Mouse (Mus musculus) limb, embryonic 15.5 days (tissue): ENCODE measurements around the gene Olfr541. TPM values are rescaled to one million over a fixed set of nuclear protein-coding genes. Genes with fewer than 3 reads are reported as not detected.

ENCODE experiments used
- ATAC-seq: fragments of 200-750 bp; cut with Nextera tagmentation; 2 replicates; pipeline ENCODE4 v1.8.0; 2017; ENCODE audit warnings: low read depth, moderate TSS enrichment; ENCODE audit not compliant: insufficient number of reproducible peaks, low FRiP score, low TSS enrichment
- H3K27ac ChIP-seq: fragments of 300-500 bp; sonication (generic); 2 replicates; pipeline ENCODE4 v1.5.1; 2015; ENCODE audit warnings: moderate library complexity, mild to moderate bottlenecking, inconsistent platforms
- H3K27me3 ChIP-seq: fragments of 300-500 bp; sonication (generic); 2 replicates; pipeline ENCODE4 v1.6.1; 2015; ENCODE audit warnings: inconsistent platforms
- H3K36me3 ChIP-seq: fragments of 300-500 bp; sonication (generic); 2 replicates; pipeline ENCODE4 v1.6.1; 2015; ENCODE audit warnings: inconsistent platforms
- H3K4me1 ChIP-seq: fragments of 300-500 bp; sonication (generic); 2 replicates; pipeline ENCODE4 v1.6.1; 2015; ENCODE audit warnings: inconsistent platforms
- H3K4me2 ChIP-seq: fragments of 300-500 bp; sonication (generic); 2 replicates; pipeline ENCODE4 v1.6.1; 2015; ENCODE audit warnings: mild to moderate bottlenecking, inconsistent platforms
- H3K4me3 ChIP-seq: fragments of 300-500 bp; sonication (generic); 2 replicates; pipeline ENCODE4 v1.5.1; 2015; ENCODE audit warnings: mild to moderate bottlenecking, inconsistent platforms
- H3K9ac ChIP-seq: fragments of 300-500 bp; sonication (generic); 2 replicates; pipeline ENCODE4 v1.6.1; 2015; ENCODE audit warnings: inconsistent platforms
- H3K9me3 ChIP-seq: fragments of 300-500 bp; sonication (generic); 2 replicates; pipeline ENCODE4 v1.6.1; 2016; ENCODE audit warnings: inconsistent platforms
- WGBS: fragments of 180-500 bp; shearing (Covaris S2); methylation state at CpG from one replicate; pipeline ENCODE4 v1.1.7; 2015; 5-methylcytosine and 5-hydroxymethylcytosine counted together
- polyA plus RNA-seq: library from polyadenylated mRNA; unstranded; fragments of >200 nt; fragmentation: Nextera tagmentation; extraction: Ambion mirVana; gene quantifications from 2 replicates; pipeline ENCODE4 v1.2.1, GENCODE M21; 2015

Olfr541 gene
- polyA plus RNA-seq, 1 experiment from 2014 or later: not detected

DNA sequence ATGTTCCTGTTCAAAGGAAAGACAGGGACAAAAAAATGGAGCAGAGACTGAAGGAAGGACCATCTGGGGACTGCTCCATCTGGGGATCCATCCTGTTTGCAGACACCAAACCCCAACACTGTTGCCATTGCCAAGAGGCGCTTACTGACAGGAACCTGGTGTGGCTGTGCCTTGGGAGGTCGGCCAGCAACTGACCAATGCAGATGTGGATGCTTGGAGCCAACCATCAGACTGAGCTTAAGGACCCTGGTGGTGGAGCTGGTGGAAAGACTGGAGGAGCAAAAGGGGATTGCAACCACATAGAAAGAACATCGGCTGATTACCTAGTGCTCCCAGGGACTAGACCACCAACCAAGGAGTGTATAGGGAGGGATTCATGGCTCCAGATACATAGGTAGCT is 50.3 kb downstream of the Olfr541 start:
- ATAC-seq: no peak
- H3K4me2 ChIP-seq: no peak overlapping the region
- 76% methylated on average over 3 of the region's 3 CpGs for WGBS

DNA sequence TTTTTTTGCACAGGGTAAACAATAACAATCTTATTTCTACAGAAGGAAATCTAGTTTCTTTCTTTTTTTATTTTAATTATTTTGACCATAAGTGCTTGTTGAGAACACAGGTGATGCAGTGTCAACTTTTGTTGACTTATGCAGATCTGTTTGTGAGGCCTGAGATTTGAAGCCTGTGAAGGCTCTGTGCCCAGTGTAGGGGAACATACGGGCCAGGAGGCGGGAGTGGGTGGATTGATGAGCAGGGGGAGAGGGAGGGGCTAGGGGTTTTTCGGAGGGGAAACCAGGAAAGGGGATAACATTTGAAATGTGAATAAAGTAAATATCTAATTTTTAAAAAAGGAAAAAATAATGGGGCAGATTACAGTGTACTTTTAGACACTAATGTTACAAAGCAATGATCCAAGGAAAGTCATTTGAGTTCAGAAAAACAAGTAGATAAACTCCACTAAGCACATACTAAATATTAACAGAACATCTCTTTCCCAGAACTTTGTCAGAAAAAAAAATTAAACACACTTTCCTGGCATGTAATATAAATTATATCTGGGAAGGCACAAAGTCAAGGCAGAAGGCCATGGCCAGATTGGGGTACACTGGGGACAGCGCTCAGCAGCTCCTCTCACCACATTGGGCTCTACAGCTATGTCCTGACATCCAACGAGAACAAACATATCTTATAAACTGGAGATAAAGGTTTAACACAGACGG is 51.2 kb downstream of the Olfr541 start:
- 80% methylated on average over 6 of the region's 6 CpGs for WGBS
- H3K4me2 ChIP-seq: no peak overlapping the region
- ATAC-seq: no peak
- H3K4me1 ChIP-seq: no peaks in the 10 kb centered on the region
- no peak overlapping the region for H3K9ac ChIP-seq
- no peaks in the 10 kb centered on the region for H3K27me3 ChIP-seq
- H3K27ac ChIP-seq: no peak overlapping the region
- H3K9me3 ChIP-seq: no peaks in the 10 kb centered on the region
- no peak overlapping the region for H3K4me3 ChIP-seq
- no peaks in the 10 kb centered on the region for H3K36me3 ChIP-seq

More for the DNA sequence above, 50.3 kb downstream of the Olfr541 start:
- Histone ChIP-seq H3K27ac (no peak overlapping the region), H3K9ac (no peak overlapping the region), H3K4me1 (no peaks in the 10 kb centered on the region), H3K4me3 (no peak overlapping the region), H3K9me3 (no peaks in the 10 kb centered on the region), H3K36me3 (no peaks in the 10 kb centered on the region), H3K27me3 (no peaks in the 10 kb centered on the region)

DNA sequence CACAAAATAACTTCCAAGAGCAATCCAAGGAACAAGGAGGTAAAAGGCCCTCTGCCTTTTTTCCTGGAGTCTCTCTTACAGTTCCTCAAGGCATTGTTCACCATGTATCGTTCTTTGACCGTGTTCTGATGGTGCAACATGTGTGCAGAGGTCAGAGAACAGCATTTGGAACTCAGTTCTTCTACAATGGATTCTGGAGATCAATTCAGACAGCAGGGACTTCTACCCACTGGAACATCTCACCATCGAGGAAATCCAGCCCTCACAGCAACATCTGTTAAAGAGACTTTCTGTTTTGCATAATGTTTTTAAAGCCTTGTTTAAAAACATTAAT is 51.7 kb downstream of the Olfr541 start:
- Histone ChIP-seq H3K9ac (no peak overlapping the region), H3K27ac (no peak overlapping the region), H3K4me1 (no peaks in the 10 kb centered on the region), H3K9me3 (no peaks in the 10 kb centered on the region), H3K27me3 (no peaks in the 10 kb centered on the region), H3K4me3 (no peak overlapping the region), H3K4me2 (no peak overlapping the region), H3K36me3 (no peaks in the 10 kb centered on the region)
- ATAC-seq: no peak
- WGBS: 78% methylated on average over 3 of the region's 3 CpGs

DNA sequence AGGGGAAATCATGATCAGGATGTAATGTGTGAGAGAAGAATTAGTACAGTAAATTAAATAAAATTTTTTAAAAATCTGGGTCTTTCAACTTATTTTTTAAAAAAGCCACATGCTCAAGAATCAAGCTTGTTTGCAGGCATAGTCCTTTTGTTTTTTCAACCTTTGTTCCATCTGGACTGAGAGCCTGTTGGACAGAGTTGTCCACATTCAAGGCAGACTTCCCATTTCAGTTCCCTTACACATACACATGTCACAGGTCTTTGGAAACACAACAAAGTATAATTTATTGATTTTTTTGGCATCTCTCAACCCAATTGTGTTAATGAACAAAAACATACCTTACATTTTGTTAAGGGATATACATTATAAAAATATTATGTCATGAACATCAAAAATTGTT is 57.5 kb downstream of the Olfr541 start:
- no peak for ATAC-seq
- H3K4me1 ChIP-seq: no peaks in the 10 kb centered on the region
- H3K4me3 ChIP-seq: no peak overlapping the region
- no peaks in the 10 kb centered on the region for H3K36me3 ChIP-seq
- H3K4me2 ChIP-seq: no peak overlapping the region
- no peaks in the 10 kb centered on the region for H3K27me3 ChIP-seq
- no peak overlapping the region for H3K9ac ChIP-seq
- no peaks in the 10 kb centered on the region for H3K9me3 ChIP-seq
- H3K27ac ChIP-seq: no peak overlapping the region

Other genes with a start within 250 kb of the Olfr541 start
- not detected in 2 replicates for gene Olfr533, start 233.9 kb upstream of the Olfr541 start, polyA plus RNA-seq
- not detected in 2 replicates for gene Olfr535, start 213.1 kb upstream of the Olfr541 start, polyA plus RNA-seq
- not detected in 2 replicates for gene Olfr536, start 189.9 kb upstream of the Olfr541 start, polyA plus RNA-seq
- gene Olfr538, start 129.4 kb upstream of the Olfr541 start, polyA plus RNA-seq: not detected in 2 replicates
- not detected in 2 replicates for gene Olfr46, start 96.0 kb upstream of the Olfr541 start, polyA plus RNA-seq
- not detected in 2 replicates for gene Olfr61, start 68.3 kb upstream of the Olfr541 start, polyA plus RNA-seq
- not detected in 2 replicates for gene Olfr53, start 50.8 kb upstream of the Olfr541 start, polyA plus RNA-seq
- gene Olfr539, start 37.3 kb upstream of the Olfr541 start, polyA plus RNA-seq: 0.03 TPM in 1 of 2 replicates, not detected in the other
- not detected in 2 replicates for gene Olfr45, start 15.3 kb upstream of the Olfr541 start, polyA plus RNA-seq
- gene Cyp2e1, start 66.5 kb downstream of the Olfr541 start, polyA plus RNA-seq: not detected in 2 replicates
- gene Syce1, start 90.6 kb downstream of the Olfr541 start, polyA plus RNA-seq: 0.11 and 0.13 TPM in 2 replicates
- gene Zfp941, start 124.9 kb downstream of the Olfr541 start, polyA plus RNA-seq: 0.67 and 1.00 TPM in 2 replicates
- 38.4 and 59.3 TPM in 2 replicates for gene Urah, start 137.8 kb downstream of the Olfr541 start, polyA plus RNA-seq
- not detected in 2 replicates for gene Scgb1c1, start 148.3 kb downstream of the Olfr541 start, polyA plus RNA-seq
- gene Odf3, start 150.5 kb downstream of the Olfr541 start, polyA plus RNA-seq: not detected in 2 replicates
- not detected in 2 replicates for gene Gm45785, start 159.1 kb downstream of the Olfr541 start, polyA plus RNA-seq
- gene Ric8a, start 159.7 kb downstream of the Olfr541 start, polyA plus RNA-seq: 85.7 and 90.6 TPM in 2 replicates
- gene Bet1l, start 160.3 kb downstream of the Olfr541 start, polyA plus RNA-seq: 70.7 and 71.6 TPM in 2 replicates
- 201 and 214 TPM in 2 replicates for gene Psmd13, start 184.7 kb downstream of the Olfr541 start, polyA plus RNA-seq
- 22.7 and 25.6 TPM in 2 replicates for gene Sirt3, start 185.0 kb downstream of the Olfr541 start, polyA plus RNA-seq
- gene Cox8b, start 203.2 kb downstream of the Olfr541 start, polyA plus RNA-seq: 19.6 and 58.3 TPM in 2 replicates
- 0.28 and 0.45 TPM in 2 replicates for gene Nlrp6, start 223.6 kb downstream of the Olfr541 start, polyA plus RNA-seq
- 23.1 and 24.9 TPM in 2 replicates for gene Pgghg, start 244.1 kb downstream of the Olfr541 start, polyA plus RNA-seq